Mouse (Mus musculus): Measurements from ENCODE around the gene Nell1. TPM values are rescaled to one million over a fixed set of nuclear protein-coding genes. Genes with fewer than 3 reads are reported as not detected.
A peak's percentile ranks its signal among the peaks of the same experiment; 100 is the strongest.

Gene Nell1
- polyA plus RNA-seq, 1 experiment from 2014 or later, result 1.6 TPM

- H3K27ac ChIP-seq, result no peak overlapping the region
- 82% methylated on average over 3 of the region's 3 CpGs for WGBS
- no peak for DNase-seq (ENCODE audit: low spot score)
Measured at GRCm38 (mm10) chr7:50887625-50888024, 913.0 kb downstream of the Nell1 start.

GRCm38 (mm10) chr7:50899541-50900088, 925.0 kb downstream of the Nell1 start:
- H3K4me3 ChIP-seq, result no peak overlapping the region
- H3K36me3 ChIP-seq, result no peaks in the 10 kb centered on the region
- 0 out of 2 replicates have a peak, but pooled peaks cover 3% of the 10 kb centered on the region for H3K4me1 ChIP-seq (replicated peaks)
- no peaks in the 10 kb centered on the region for H3K9me3 ChIP-seq
- peak; percentile 17 for DNase-seq (ENCODE audit: low spot score)
- WGBS, result 60% methylated on average over 6 of the region's 6 CpGs
- no peak overlapping the region for H3K27ac ChIP-seq
- H3K27me3 ChIP-seq (ENCODE audit: insufficient read depth, poor library complexity, severe bottlenecking), result no peaks in the 10 kb centered on the region

More at GRCm38 (mm10) chr7:50887625-50888024, 913.0 kb downstream of the Nell1 start:
- Histone ChIP-seq H3K4me1 (replicated peaks) (no peaks in the 10 kb centered on the region), H3K36me3 (no peaks in the 10 kb centered on the region), H3K9me3 (no peaks in the 10 kb centered on the region), H3K4me3 (no peak overlapping the region), H3K27me3 (ENCODE audit: insufficient read depth, poor library complexity, severe bottlenecking) (no peaks in the 10 kb centered on the region)

Other genes with a start within 250 kb of the Nell1 start
- gene Htatip2, start 215.7 kb upstream of the Nell1 start, polyA plus RNA-seq (2016; fragmentation: Nextera tagmentation; extraction: Ambion mirVana), result 3.6 and 4.3 TPM in 2 replicates
- gene Prmt3, start 196.5 kb upstream of the Nell1 start, polyA plus RNA-seq (2016; fragmentation: Nextera tagmentation; extraction: Ambion mirVana), result 49.7 and 65.0 TPM in 2 replicates
- 0.60 and 4.1 TPM in 2 replicates for gene Slc6a5, start 64.7 kb upstream of the Nell1 start, polyA plus RNA-seq (2016; fragmentation: Nextera tagmentation; extraction: Ambion mirVana)

Data from hindbrain, embryonic 10.5 days (tissue).